Mouse (Mus musculus) olfactory bulb, adult 2 months (tissue): ENCODE data around the gene Cnot10.

ENCODE experiments used
- CTCF ChIP-seq: fragments of 200-500 bp; IDR thresholded peaks from 2 replicates; pipeline ENCODE4 v1.5.1; 2012; ENCODE audit warnings: low read depth, mild to moderate bottlenecking, low read length, moderate library complexity; ENCODE audit not compliant: insufficient read depth
- POLR2A ChIP-seq: fragments of 200-500 bp; IDR thresholded peaks from 2 replicates; pipeline ENCODE4 v1.6.1; 2012; ENCODE audit warnings: mild to moderate bottlenecking, low read depth, low read length, moderate library complexity; ENCODE audit not compliant: insufficient read depth

GRCm38 (mm10) chr9:114549117-114549516 is 90.9 kb downstream of the Cnot10 start:
- no peak for TF ChIP-seq CTCF
- TF ChIP-seq POLR2A: no peak
